Mouse (Mus musculus) hindlimb bud, embryonic 11.5 days (tissue): ENCODE results near the gene Map3k7.
A peak's percentile ranks its signal among the peaks of the same experiment; 100 is the strongest.

Experiments
- DNase-seq: peaks from one replicate; pipeline ENCODE4 v3.0.0-alpha.2; 2012; ENCODE audit warnings: low read depth, low spot score; ENCODE audit errors: extremely low spot score

Map3k7 gene

GRCm38 (mm10) chr4:31963354-31964193 is at the start of gene Map3k7:
Map3k7 (plus strand) TSS chr4:31964097.
- DNase-seq = peak; percentile 73

DNA sequence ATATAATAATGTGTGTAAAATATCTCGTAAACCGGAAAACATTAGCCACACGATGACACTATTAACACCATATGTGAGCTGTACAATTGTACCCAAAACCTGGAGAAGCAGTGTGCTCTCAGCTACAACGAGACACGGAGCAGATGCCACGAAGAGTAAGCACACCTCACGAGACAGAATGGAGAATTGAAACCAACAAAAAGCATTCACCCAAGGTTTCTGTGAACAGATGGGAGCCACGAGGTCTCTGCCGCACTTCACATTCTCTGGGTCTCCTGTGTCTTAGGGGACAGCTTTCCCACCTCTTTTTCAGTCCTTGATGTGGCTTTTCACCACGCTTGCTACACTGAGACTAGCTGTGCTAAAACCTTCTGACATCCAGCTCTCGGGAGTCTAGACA is 48.8 kb upstream of the Map3k7 start:
- DNase-seq = no peak

DNA sequence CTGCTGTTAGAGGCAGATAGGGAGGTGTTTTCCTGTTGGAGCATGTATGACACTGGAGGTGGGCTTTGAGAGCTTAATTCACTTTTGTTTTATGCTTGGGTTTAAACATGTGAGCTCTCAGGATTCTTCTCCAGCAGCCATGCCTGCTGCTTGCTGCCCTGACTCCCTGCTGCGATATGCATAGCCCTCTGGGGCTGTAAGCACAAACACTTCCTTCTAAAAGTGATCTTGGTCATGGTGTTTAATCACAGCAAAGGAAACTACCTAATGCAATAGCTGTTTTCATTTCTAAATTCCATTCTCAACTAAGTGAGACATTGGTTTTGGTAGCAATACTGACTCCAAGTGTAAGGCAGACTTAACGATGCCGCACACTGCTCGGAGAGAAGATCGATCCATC is 45.2 kb upstream of the Map3k7 start:
- no peak for DNase-seq

DNA sequence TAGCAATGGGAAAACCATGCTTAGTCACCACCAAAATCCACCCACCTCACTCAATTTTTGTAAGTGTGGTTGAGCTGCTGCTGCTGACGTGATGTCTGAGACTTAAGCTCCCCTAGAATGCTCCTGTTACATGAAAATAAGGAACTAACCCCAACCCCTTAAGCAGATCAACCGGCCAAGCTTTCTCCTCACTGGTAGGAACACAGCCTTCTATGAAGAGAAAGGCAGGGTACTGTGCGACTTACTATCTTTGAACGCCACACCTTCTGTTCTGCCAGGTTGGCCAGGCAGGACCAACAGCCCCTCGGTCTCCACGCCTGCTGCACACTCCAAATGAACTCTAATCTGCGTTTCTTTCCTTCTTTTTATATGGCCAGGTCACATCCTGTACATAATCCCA is 41.7 kb upstream of the Map3k7 start:
- DNase-seq = no peak

DNA sequence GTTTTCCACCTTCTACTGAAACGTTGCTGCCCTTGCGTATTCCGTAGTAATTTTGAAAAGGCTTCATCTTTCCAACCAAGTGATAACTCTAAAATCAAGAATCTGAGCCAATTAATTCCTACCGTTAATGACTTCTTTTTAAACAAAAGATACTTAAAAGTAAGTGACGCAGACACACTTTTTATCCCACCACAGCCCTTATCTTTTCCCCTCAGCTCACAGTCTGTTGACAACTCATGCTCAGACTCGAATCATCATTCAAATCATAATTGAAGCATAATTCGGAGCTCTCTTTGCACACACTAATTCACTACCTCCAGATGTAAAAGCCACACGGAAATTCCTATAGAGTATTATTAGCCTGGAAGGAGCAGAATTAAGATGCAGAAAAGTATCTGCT is 40.5 kb upstream of the Map3k7 start:
- no peak for DNase-seq

GRCm38 (mm10) chr4:31924301-31925185 is 39.4 kb upstream of the Map3k7 start:
- no peak for DNase-seq

DNA sequence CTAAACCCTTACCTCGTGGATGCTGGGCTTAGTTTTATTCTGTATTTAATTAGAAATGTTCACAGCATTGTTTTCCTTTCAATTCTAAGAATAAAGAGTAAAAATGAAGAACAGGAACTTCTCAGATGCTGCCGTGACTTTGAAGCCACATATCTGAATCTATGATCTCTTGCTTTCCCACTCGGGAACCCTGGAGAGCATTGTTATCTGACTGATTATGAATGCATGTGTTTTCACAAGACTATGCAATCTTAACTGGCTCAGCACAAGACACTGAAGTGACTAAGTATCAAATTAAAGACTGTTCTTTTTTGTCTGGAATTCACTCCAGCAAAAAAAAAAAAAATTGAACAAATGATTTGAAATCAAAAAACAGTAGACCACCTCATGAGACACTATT is 30.7 kb upstream of the Map3k7 start:
- no peak for DNase-seq

DNA sequence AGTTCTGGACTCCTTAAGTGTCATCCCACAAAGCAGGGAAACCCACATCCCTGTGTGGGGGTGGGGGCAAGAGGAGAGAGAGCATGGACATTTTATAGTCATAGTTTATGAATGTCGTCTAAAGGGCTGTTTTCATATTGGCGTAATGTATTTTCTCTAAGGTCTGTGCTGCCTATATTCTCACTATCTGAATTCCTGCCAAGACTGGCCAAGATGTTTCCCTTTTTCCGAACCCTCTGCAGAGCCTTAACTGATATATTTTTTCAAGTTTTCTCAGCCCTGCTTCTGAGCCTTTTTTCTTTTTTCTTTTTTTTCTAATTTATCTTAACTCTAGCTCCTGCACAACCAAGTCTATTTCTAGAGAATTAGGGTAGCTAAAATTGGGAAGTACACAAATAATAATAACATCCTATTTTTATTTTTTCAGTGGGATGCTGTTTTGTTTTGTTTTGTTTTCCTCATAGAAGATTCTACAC is 28.0 kb upstream of the Map3k7 start:
- no peak for DNase-seq

GRCm38 (mm10) chr4:31936358-31936757 is 27.5 kb upstream of the Map3k7 start:
- DNase-seq = no peak

- no peak for DNase-seq
These were observed 27.0 kb upstream of the Map3k7 start for GRCm38 (mm10) chr4:31936911-31937375.

- no peak for DNase-seq
These were observed 26.3 kb upstream of the Map3k7 start for GRCm38 (mm10) chr4:31937376-31938281.

- DNase-seq = no peak
These were observed 25.3 kb upstream of the Map3k7 start for GRCm38 (mm10) chr4:31938416-31939106.

DNA sequence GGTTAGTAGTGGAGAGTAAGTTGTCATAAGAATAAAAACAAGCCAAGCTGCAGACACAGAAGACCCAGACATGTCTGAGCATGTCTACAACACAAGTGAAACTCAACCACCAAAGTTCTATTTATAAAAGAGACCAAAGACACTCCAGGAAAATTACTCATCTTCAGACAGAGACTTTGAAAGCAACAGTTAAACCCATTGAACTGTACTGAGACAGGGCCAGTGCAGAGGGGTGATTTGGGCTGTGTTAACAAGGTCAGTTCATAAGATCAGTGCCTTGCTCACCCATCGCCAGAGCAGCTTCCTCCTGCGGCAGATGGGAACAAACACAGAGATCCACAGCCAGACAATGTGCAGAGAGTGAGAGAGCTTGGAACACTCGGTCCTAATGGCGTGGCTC is 22.3 kb upstream of the Map3k7 start:
- no peak for DNase-seq

- no peak for DNase-seq
These were observed 20.9 kb upstream of the Map3k7 start for GRCm38 (mm10) chr4:31943045-31943444.

- DNase-seq = no peak
These were observed 438 bp downstream of the Map3k7 start for GRCm38 (mm10) chr4:31964194-31964875.

GRCm38 (mm10) chr4:31965208-31965607 is 1.3 kb downstream of the Map3k7 start:
- DNase-seq = no peak

- DNase-seq = no peak
These were observed 7.5 kb downstream of the Map3k7 start for GRCm38 (mm10) chr4:31971437-31971836.

GRCm38 (mm10) chr4:31972181-31972580 is 8.3 kb downstream of the Map3k7 start:
- no peak for DNase-seq

- no peak for DNase-seq
These were observed 11.5 kb downstream of the Map3k7 start for GRCm38 (mm10) chr4:31975260-31975950.
